Mouse (Mus musculus): Measurements from ENCODE around the gene Urb1.

- TF ChIP-seq CTCF (conservative IDR thresholded peaks at IDR 0.05; ENCODE audit: insufficient read depth, insufficient read length, low read depth, low read length) (no peak), POLR2A (IDR thresholded peaks at IDR 0.05; ENCODE audit: low read depth, low read length) (no peak)
Measured at GRCm38 (mm10) chr16:90760515-90760914, 49.7 kb downstream of the Urb1 start.

Measured in kidney, adult 2 months (tissue).